Mouse (Mus musculus) T-helper 2 cell (primary cell): Measurements from ENCODE around the gene Hvcn1.

Source experiments
- in situ Hi-C: fragments of 300-600 bp; cut with MboI, MseI; formaldehyde crosslinking; loops from one replicate; pipeline ENCODE4 v1.15.1; 2025; ENCODE audit warnings: high pct_unique_total_duplicates

Hvcn1 gene

GRCm38 (mm10) chr5:122267899-122268298, 61.3 kb downstream of the Hvcn1 start:
- in situ Hi-C loops: loop anchor here (5.0 kb wide), 2 partner anchors 49 to 84 kb away; partner anchors contain the start of genes Rad9b and Vps29

GRCm38 (mm10) chr5:122268858-122269604, 62.4 kb downstream of the Hvcn1 start:
- in situ Hi-C loops: loop anchor here (5.0 kb wide), 2 partner anchors 48 to 83 kb away; partner anchors contain the start of genes Rad9b and Vps29

- in situ Hi-C loops: no loop called here
Observed at GRCm38 (mm10) chr5:122272821-122273220, 66.2 kb downstream of the Hvcn1 start.

GRCm38 (mm10) chr5:122274785-122275184, 68.2 kb downstream of the Hvcn1 start:
- in situ Hi-C loops: no loop called here

GRCm38 (mm10) chr5:122278946-122279345, 72.3 kb downstream of the Hvcn1 start:
- in situ Hi-C loops: no loop called here

GRCm38 (mm10) chr5:122279799-122280421, 73.3 kb downstream of the Hvcn1 start:
- in situ Hi-C loops: no loop called here

GRCm38 (mm10) chr5:122280422-122280826, 73.8 kb downstream of the Hvcn1 start:
- in situ Hi-C loops: no loop called here

- in situ Hi-C loops: no loop called here
Observed at GRCm38 (mm10) chr5:122280827-122281462, 74.3 kb downstream of the Hvcn1 start.

- in situ Hi-C loops: no loop called here
Observed at GRCm38 (mm10) chr5:122283828-122284182, 77.2 kb downstream of the Hvcn1 start.

- in situ Hi-C loops: no loop called here
Observed at GRCm38 (mm10) chr5:122284183-122285028, 77.8 kb downstream of the Hvcn1 start, which contains the start of gene Pptc7. Pptc7 (plus strand) TSS chr5:122284365.

- in situ Hi-C loops: no loop called here
Observed at GRCm38 (mm10) chr5:122285029-122285766, 78.6 kb downstream of the Hvcn1 start.

GRCm38 (mm10) chr5:122285767-122286150, 79.2 kb downstream of the Hvcn1 start:
- in situ Hi-C loops: no loop called here

GRCm38 (mm10) chr5:122286191-122286590, 79.6 kb downstream of the Hvcn1 start:
- in situ Hi-C loops: no loop called here

GRCm38 (mm10) chr5:122287026-122287425, 80.4 kb downstream of the Hvcn1 start:
- in situ Hi-C loops: no loop called here

GRCm38 (mm10) chr5:122288147-122288811, 81.7 kb downstream of the Hvcn1 start:
- in situ Hi-C loops: no loop called here

GRCm38 (mm10) chr5:122291149-122291548, 84.5 kb downstream of the Hvcn1 start:
- in situ Hi-C loops: no loop called here
